Mouse (Mus musculus): ENCODE data around the gene Lgals1. TPM values are rescaled to one million over a fixed set of nuclear protein-coding genes. Genes with fewer than 3 reads are reported as not detected.

Gene Lgals1
- polyA plus RNA-seq, 1 experiment = 251 TPM

- Histone ChIP-seq H3K4me1 (ENCODE audit: control insufficient read depth, insufficient read depth, low read length) (no peaks in the 10 kb centered on the region; the same call in 1 of the 2 replicates), H3K4me3 (replicated peaks; ENCODE audit: extremely low read depth, low read depth, low read length) (no peak overlapping the region)
- no peak for DNase-seq
- TF ChIP-seq POLR2A (IDR thresholded peaks at IDR 0.05; ENCODE audit: borderline replicate concordance, extremely low read depth, low read depth, low read length) (no peak), CTCF (IDR thresholded peaks at IDR 0.05; ENCODE audit: insufficient read depth, low read length) (no peak)
- 78% methylated on average over 8 of the region's 8 CpGs for WGBS
These were observed 51.2 kb downstream of the Lgals1 start for GRCm38 (mm10) chr15:78977676-78978159.

GRCm38 (mm10) chr15:78978875-78979274 lies 52.4 kb downstream of the Lgals1 start:
- H3K4me3 ChIP-seq (replicated peaks; ENCODE audit: extremely low read depth, low read depth, low read length) = no peak overlapping the region
- 10% methylated on average over 4 of the region's 4 CpGs for WGBS
- H3K4me1 ChIP-seq (ENCODE audit: control insufficient read depth, insufficient read depth, low read length) = peaks cover 3% of the 10 kb centered on the region
- TF ChIP-seq CTCF (IDR thresholded peaks at IDR 0.05; ENCODE audit: insufficient read depth, low read length) (no peak), POLR2A (IDR thresholded peaks at IDR 0.05; ENCODE audit: borderline replicate concordance, extremely low read depth, low read depth, low read length) (0 out of 2 replicates have a peak, but pooled peaks have one; percentile 10)
- DNase-seq = peak; percentile 66

Other genes with a start within 250 kb of the Lgals1 start
- gene Elfn2, start 208.0 kb upstream of the Lgals1 start, polyA plus RNA-seq (2012; rRNA removed) = 0.02 and 0.09 TPM in 2 replicates
- 78.0 and 98.3 TPM in 2 replicates for gene Mfng, start 153.2 kb upstream of the Lgals1 start, polyA plus RNA-seq (2012; rRNA removed)
- 61.5 and 73.5 TPM in 2 replicates for gene Card10, start 123.7 kb upstream of the Lgals1 start, polyA plus RNA-seq (2012; rRNA removed)
- gene Cdc42ep1, start 84.1 kb upstream of the Lgals1 start, polyA plus RNA-seq (2012; rRNA removed) = 221 and 277 TPM in 2 replicates
- 6.0 and 7.2 TPM in 2 replicates for gene Lgals2, start 71.2 kb upstream of the Lgals1 start, polyA plus RNA-seq (2012; rRNA removed)
- gene Gga1, start 49.5 kb upstream of the Lgals1 start, polyA plus RNA-seq (2012; rRNA removed) = 113 and 121 TPM in 2 replicates
- 0.04 TPM in 1 of 2 replicates, not detected in the other for gene Gm49510, start 27.1 kb upstream of the Lgals1 start, polyA plus RNA-seq (2012; rRNA removed)
- gene Sh3bp1, start 27.0 kb upstream of the Lgals1 start, polyA plus RNA-seq (2012; rRNA removed) = 77.8 and 92.6 TPM in 2 replicates
- 3.5 and 4.2 TPM in 2 replicates for gene Pdxp, start 12.8 kb upstream of the Lgals1 start, polyA plus RNA-seq (2012; rRNA removed)
- gene Nol12, start 8.2 kb downstream of the Lgals1 start, polyA plus RNA-seq (2012; rRNA removed) = 15.2 and 16.4 TPM in 2 replicates
- gene Triobp, start 21.0 kb downstream of the Lgals1 start, polyA plus RNA-seq (2012; rRNA removed) = 49.6 and 56.3 TPM in 2 replicates
- gene H1f0, start 101.7 kb downstream of the Lgals1 start, polyA plus RNA-seq (2012; rRNA removed) = 92.0 and 112 TPM in 2 replicates
- 1.3 and 1.8 TPM in 2 replicates for gene Galr3, start 115.2 kb downstream of the Lgals1 start, polyA plus RNA-seq (2012; rRNA removed)
- 60.7 and 67.3 TPM in 2 replicates for gene Ankrd54, start 136.2 kb downstream of the Lgals1 start, polyA plus RNA-seq (2012; rRNA removed)
- 81.2 and 105 TPM in 2 replicates for gene Eif3l, start 148.5 kb downstream of the Lgals1 start, polyA plus RNA-seq (2012; rRNA removed)
- gene Micall1, start 182.2 kb downstream of the Lgals1 start, polyA plus RNA-seq (2012; rRNA removed) = 31.9 and 36.1 TPM in 2 replicates
- gene Polr2f, start 214.3 kb downstream of the Lgals1 start, polyA plus RNA-seq (2012; rRNA removed) = 35.2 and 38.9 TPM in 2 replicates
- gene 1700088E04Rik, start 214.5 kb downstream of the Lgals1 start, polyA plus RNA-seq (2012; rRNA removed) = 20.1 and 20.8 TPM in 2 replicates
- 1.4 and 3.6 TPM in 2 replicates for gene Sox10, start 238.5 kb downstream of the Lgals1 start, polyA plus RNA-seq (2012; rRNA removed)